In the genomic region with DNA sequence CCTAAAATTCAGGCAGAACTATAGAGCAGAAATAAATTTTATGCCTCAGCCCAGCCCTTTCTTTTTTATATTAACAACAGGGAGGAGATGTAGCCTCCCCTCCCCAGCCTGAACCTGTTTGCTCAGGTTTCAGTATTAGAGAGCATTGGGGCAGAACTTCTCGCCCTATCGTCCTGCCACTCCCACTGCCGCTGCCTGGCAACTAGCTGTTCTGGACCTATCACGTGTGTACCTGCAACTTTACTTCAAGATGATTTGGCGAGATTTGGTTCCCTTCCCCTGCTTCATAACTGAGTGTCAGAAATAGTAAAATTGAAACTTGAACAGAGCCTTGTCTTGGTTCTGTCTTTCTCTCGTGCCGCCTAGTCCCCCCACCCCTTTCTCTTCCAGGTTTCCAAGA, we compare ENCODE assay signal across 21 mouse cellular contexts. TPM values are rescaled to one million over a fixed set of nuclear protein-coding genes. Genes with fewer than 3 reads are reported as not detected.
DNase-seq lines count a peak whose midpoint lies in the region; ATAC-seq lines count a peak whose summit lies in the region.
"Had no signal": no experiment of that assay in that cellular context is flagged by ENCODE, and none has a peak within 500 bp of the region (broad histone marks: within the 10 kb centered on the region; RNA-seq: fewer than 3 reads in every experiment).

No protein-coding gene starts in this region.

- peak; percentile 29 for ATAC-seq in CD4-positive, CD25-positive, alpha-beta regulatory T cell, adult 4 months

- DNase-seq in A20 (ENCODE audit: low read depth, low spot score), result peak; percentile 91
- DNase-seq in induced T-regulatory cell, adult 2 months (ENCODE audit: low read depth), result peak; percentile 1
- peak; percentile 37 for DNase-seq in kidney, adult 18-20 months
- DNase-seq in kidney, adult 8-10 months, result peak; percentile 62 to 69
- peak; percentile 13 for DNase-seq in kidney, postnatal 10 days
- peak; percentile 37 to 70 for DNase-seq in kidney, postnatal 25 days
- peak; percentile 6 for DNase-seq in urinary bladder, postnatal 14 days (ENCODE audit: low spot score)

RNA-seq across cellular contexts. Expression of a gene that starts 50.1 kb away (rescaled TPM):
- not detected for polyA plus RNA-seq in CD4-positive, CD25-positive, alpha-beta regulatory T cell, adult 4 months (2017; shearing (Covaris generic))
- polyA plus RNA-seq: activated CD4-positive, CD25-positive, alpha-beta regulatory T cell, adult 4 months; C2C12; cerebellum, adult 2 months; cortical plate, adult 2 months; embryonic facial prominence, embryonic 10.5 days; embryonic facial prominence, embryonic 12.5 days; forebrain, embryonic 11.5 days; forebrain, embryonic 13.5 days; forebrain, embryonic 15.5 days; forebrain, postnatal 0 days; G1E; Patski had no signal

RNA-seq across cellular contexts. Expression of a gene that starts 56.0 kb away (rescaled TPM):
- not detected for polyA plus RNA-seq in CD4-positive, CD25-positive, alpha-beta regulatory T cell, adult 4 months (2017; shearing (Covaris generic))
- polyA plus RNA-seq: activated CD4-positive, CD25-positive, alpha-beta regulatory T cell, adult 4 months; C2C12; cerebellum, adult 2 months; cortical plate, adult 2 months; embryonic facial prominence, embryonic 10.5 days; embryonic facial prominence, embryonic 12.5 days; embryonic facial prominence, embryonic 14.5 days; forebrain, embryonic 11.5 days; forebrain, embryonic 13.5 days; forebrain, embryonic 15.5 days; forebrain, postnatal 0 days; G1E; Patski had no signal

RNA-seq across cellular contexts. Expression of a gene that starts 59.6 kb away (rescaled TPM):
- polyA plus RNA-seq in CD4-positive, CD25-positive, alpha-beta regulatory T cell, adult 4 months (2017; shearing (Covaris generic)), result not detected
- polyA plus RNA-seq: activated CD4-positive, CD25-positive, alpha-beta regulatory T cell, adult 4 months; C2C12; cerebellum, adult 2 months; cortical plate, adult 2 months; embryonic facial prominence, embryonic 10.5 days; embryonic facial prominence, embryonic 12.5 days; embryonic facial prominence, embryonic 14.5 days; forebrain, embryonic 11.5 days; forebrain, embryonic 13.5 days; forebrain, embryonic 15.5 days; forebrain, postnatal 0 days; G1E; Patski had no signal

Comparison
In these comparisons a context has a peak if more than half of its experiments do, and no peak if none do; other contexts are left out.
1. Peak in every context shown above with its lines: DNase-seq and ATAC-seq.
2. DNase-seq: peak in every context shown above with its lines; median percentile 91 in A20; 66 in kidney, adult 8-10 months; 54 in kidney, postnatal 25 days; 37 in kidney, adult 18-20 months; 13 in kidney, postnatal 10 days; 6 in urinary bladder, postnatal 14 days; 1 in induced T-regulatory cell, adult 2 months.